Mouse (Mus musculus) heart, adult 2 months (tissue): ENCODE results near the gene Tex33. TPM values are rescaled to one million over a fixed set of nuclear protein-coding genes. Genes with fewer than 3 reads are reported as not detected.
A peak's percentile ranks its signal among the peaks of the same experiment; 100 is the strongest.

Experiments used
- DNase-seq, 2 experiments: peaks; one replicate each; pipeline ENCODE4 v3.0.0; 2021
- H3K27ac ChIP-seq: fragments of 200-600 bp; 2 replicates; pipeline ENCODE4 v1.8.1; 2022
- H3K27me3 ChIP-seq: fragments of 200-500 bp; 2 replicates; pipeline ENCODE4 v1.6.1; 2012; ENCODE audit warnings: mild to moderate bottlenecking, low read length, inconsistent platforms, mixed read lengths; ENCODE audit not compliant: control insufficient read depth, insufficient read depth
- H3K36me3 ChIP-seq: fragments of 200-500 bp; 2 replicates; pipeline ENCODE4 v1.6.1; 2012; ENCODE audit warnings: low read length, inconsistent platforms; ENCODE audit not compliant: control insufficient read depth, insufficient read depth
- H3K4me1 ChIP-seq: fragments of 200-500 bp; 2 replicates; pipeline ENCODE4 v1.6.1; 2011; ENCODE audit warnings: low read length; ENCODE audit not compliant: control insufficient read depth, insufficient read depth
- H3K4me3 ChIP-seq: fragments of 200-600 bp; 2 replicates; pipeline ENCODE4 v1.8.1; 2022
- H3K79me2 ChIP-seq: fragments of 200-500 bp; replicated peaks from 2 replicates; pipeline ENCODE4 v1.6.1; 2012; ENCODE audit warnings: mild to moderate bottlenecking, inconsistent platforms, low read length, moderate library complexity, mixed read lengths; ENCODE audit not compliant: control insufficient read depth, insufficient read depth
- H3K9ac ChIP-seq: fragments of 200-500 bp; 2 replicates; pipeline ENCODE4 v1.6.1; 2012; ENCODE audit warnings: low read depth, mild to moderate bottlenecking, control low read depth, inconsistent platforms, low read length, mixed read lengths
- CTCF ChIP-seq: fragments of 200-600 bp; IDR thresholded peaks from 2 replicates; pipeline ENCODE4 v1.8.1; 2022; ENCODE audit warnings: antibody characterized with exemption, mild to moderate bottlenecking, moderate library complexity
- EP300 ChIP-seq: fragments of 200-500 bp; IDR thresholded peaks from 2 replicates; pipeline ENCODE4 v1.6.1; 2011; ENCODE audit warnings: low read depth, low read length, control low read depth; ENCODE audit not compliant: insufficient read depth
- POLR2A ChIP-seq: fragments of 200-500 bp; IDR thresholded peaks from 2 replicates; pipeline ENCODE4 v1.6.1; 2011; ENCODE audit warnings: mild to moderate bottlenecking, low read depth, low read length, control low read depth; ENCODE audit not compliant: insufficient read depth
- WGBS: fragments of 180-500 bp; shearing (Covaris S2); methylation state at CpG from one replicate; pipeline ENCODE4 v1.1.7; 2018; 5-methylcytosine and 5-hydroxymethylcytosine counted together
- intact Hi-C: fragments of 180-260 bp; cut with DNase I; formaldehyde crosslinking; loops from one replicate; pipeline ENCODE4 v1.15.1; 2025
- polyA plus RNA-seq: library from polyadenylated mRNA; depleted of rRNA; stranded (reverse); fragments of >200 nt; gene quantifications from 2 replicates; pipeline ENCODE4 v1.2.3, GENCODE M21; 2012
- total RNA-seq, 2 experiments: library from RNA; stranded (reverse); gene quantifications; 2 replicates each; pipeline ENCODE4 v1.2.3; 2021

Tex33 gene
- total and polyA plus RNA-seq, 3 experiments, result 0.43 TPM; not detected in 2

DNA sequence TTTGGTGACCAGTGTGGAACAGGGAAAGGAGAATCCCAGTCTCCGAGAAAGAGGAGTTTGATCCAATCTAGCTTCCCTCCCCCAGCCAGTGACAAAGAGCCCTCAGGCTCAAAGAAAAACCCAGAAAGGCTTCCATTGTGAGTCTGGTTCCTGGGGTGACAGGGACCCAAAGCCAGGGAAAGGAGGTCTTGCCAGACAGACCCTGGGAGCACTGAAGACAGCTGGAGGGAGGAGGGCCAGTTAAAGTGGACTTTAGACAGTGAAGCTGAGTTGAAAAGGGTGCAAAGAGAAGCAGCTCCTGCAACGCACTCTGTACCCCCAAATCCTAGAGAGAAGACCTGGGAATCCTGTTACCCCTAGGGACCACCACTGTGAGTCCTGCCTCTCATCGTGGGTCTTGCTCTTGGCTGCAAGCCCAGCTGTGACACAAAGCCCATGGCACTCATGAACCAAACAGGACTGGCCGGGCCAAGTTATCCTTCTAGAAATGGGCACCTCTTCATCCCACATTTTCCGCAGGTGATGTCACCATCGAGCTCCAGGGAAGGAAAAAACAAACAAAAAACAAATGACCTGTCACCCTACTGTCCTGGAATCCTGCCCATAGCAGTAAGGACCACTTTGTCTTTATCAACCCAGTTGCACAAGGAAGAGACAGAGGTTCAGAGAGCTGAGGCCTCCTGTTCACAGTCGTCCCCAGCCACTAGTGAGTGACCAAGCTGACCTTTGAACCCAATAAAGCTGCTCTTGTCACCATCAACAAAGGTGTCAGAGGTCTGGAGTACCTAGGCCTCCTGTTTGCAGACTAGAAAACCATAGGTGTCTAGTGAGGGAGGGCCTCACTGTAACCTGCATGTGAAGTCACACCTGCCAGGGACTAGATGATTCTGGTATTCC is 11.2 kb downstream of the Tex33 start:
- H3K27me3 ChIP-seq, result no peaks in the 10 kb centered on the region
- WGBS, result 53% methylated on average over 7 of the region's 7 CpGs
- H3K4me3 ChIP-seq, result no peak overlapping the region
- H3K79me2 ChIP-seq, result no peaks in the 10 kb centered on the region
- H3K36me3 ChIP-seq, result no peaks in the 10 kb centered on the region
- no peak for DNase-seq
- no peak overlapping the region for H3K27ac ChIP-seq
- no peak overlapping the region for H3K9ac ChIP-seq
- H3K4me1 ChIP-seq, result peaks cover 1% of the 10 kb centered on the region; the same call in 1 of the 2 replicates
- TF ChIP-seq POLR2A, result no peak
- TF ChIP-seq CTCF, result no peak
- no peak for TF ChIP-seq EP300
- intact Hi-C loops, result no loop called here

DNA sequence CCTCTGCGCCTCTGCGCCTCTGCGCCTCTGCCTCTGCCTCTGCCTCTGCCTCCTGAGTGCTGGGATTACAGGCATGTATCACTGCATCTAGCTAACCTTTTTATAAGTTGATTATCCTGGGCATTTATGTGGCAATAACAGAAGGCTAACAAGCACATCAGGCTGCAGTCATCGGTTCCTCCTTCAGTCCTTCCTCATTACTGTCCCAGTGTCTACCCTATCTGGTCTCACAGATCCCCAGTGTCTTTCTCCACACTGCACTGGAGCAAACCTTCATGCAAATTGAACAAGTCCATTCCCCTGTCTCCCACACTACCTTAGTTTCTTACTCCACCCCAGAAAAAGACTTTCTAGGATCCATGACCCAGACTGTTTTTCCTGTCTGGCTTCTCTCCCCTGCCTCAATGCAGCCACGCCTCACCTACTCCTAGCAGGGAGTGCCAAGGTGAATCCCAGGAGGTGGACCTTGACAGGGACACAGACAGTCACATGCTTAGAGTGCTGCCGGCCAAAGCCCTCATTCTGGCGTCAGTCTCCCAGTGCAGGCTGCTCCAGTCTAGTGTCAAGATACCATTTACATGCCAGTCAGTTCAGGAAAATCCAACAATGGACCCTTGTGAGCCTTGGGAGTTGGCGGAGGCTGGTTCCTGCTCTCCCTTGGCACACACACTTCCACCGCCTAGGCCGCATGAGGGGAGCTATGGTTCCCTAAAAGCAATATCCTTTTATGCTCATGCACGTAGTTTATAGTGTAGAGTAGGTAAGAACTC is 12.1 kb downstream of the Tex33 start:
- Histone ChIP-seq H3K4me3 (no peak overlapping the region), H3K4me1 (peaks cover 1% of the 10 kb centered on the region; the same call in 1 of the 2 replicates), H3K9ac (no peak overlapping the region), H3K79me2 (no peaks in the 10 kb centered on the region), H3K27me3 (no peaks in the 10 kb centered on the region), H3K36me3 (no peaks in the 10 kb centered on the region), H3K27ac (no peak overlapping the region)
- TF ChIP-seq POLR2A (no peak), CTCF (no peak), EP300 (0 out of 2 replicates have a peak, but pooled peaks have one; percentile 56)
- DNase-seq, result peak; percentile 34 to 53
- intact Hi-C loops, result no loop called here
- 53% methylated on average over 11 of the region's 11 CpGs for WGBS

- WGBS, result 86% methylated on average over 4 of the region's 4 CpGs
- Histone ChIP-seq H3K27ac (no peak overlapping the region), H3K79me2 (no peaks in the 10 kb centered on the region), H3K4me3 (no peak overlapping the region), H3K9ac (no peak overlapping the region), H3K36me3 (no peaks in the 10 kb centered on the region), H3K27me3 (no peaks in the 10 kb centered on the region), H3K4me1 (peaks cover 1% of the 10 kb centered on the region; the same call in 1 of the 2 replicates)
- no peak for DNase-seq
- TF ChIP-seq EP300 (no peak), CTCF (no peak), POLR2A (no peak)
- intact Hi-C loops, result no loop called here
Observed at GRCm38 (mm10) chr15:78382115-78382514, 13.6 kb downstream of the Tex33 start.

- Histone ChIP-seq H3K4me3 (no peak overlapping the region), H3K27ac (no peak overlapping the region), H3K36me3 (no peaks in the 10 kb centered on the region), H3K9ac (no peak overlapping the region), H3K4me1 (peaks cover 1% of the 10 kb centered on the region; the same call in 1 of the 2 replicates), H3K27me3 (no peaks in the 10 kb centered on the region), H3K79me2 (no peaks in the 10 kb centered on the region)
- no peak for TF ChIP-seq POLR2A
- no peak for TF ChIP-seq EP300
- TF ChIP-seq CTCF, result no peak
- WGBS, result 78% methylated on average over 4 of the region's 4 CpGs
- DNase-seq, result no peak
- intact Hi-C loops, result no loop called here
Observed at GRCm38 (mm10) chr15:78380741-78381140, 15.0 kb downstream of the Tex33 start.

DNA sequence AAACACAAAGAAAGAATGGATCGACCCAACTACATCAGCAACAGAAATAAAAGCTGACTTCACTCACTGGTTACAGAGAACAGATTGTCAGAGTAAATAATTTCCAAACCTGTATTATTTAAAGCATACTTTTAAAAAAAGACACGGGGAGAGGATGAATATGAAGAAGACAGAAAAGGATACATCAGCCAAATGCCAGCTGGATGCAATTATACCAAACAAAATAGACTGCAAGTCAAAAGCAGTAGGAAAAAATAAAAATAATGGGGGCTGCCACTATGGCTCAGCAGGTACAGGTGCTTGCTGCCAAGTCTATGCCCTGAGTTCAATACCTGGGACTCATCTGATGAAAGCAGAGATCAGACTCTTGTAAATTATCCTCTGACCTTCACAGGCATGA is 15.5 kb downstream of the Tex33 start:
- no peak overlapping the region for H3K9ac ChIP-seq

DNA sequence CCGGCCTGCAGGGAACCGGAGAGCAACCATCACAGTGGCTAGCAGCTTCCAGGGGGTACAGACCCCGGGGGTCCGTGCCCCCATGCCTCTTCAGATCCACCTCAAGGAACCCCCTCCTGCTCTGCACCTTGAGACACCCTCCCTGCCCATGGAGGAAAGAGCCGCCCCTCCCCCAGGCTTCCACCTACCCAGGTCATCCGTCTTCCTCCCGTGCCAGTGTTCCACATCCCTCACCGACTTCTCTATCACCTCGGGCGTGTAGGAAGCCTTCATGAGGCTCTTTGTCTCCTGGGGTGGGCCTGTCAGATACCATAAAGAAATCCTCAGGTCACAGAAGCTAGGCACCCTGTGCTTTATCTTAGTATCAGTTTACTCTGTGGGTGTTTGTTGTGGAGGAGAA is 17.2 kb downstream of the Tex33 start:
- intact Hi-C loops, result no loop called here
- Histone ChIP-seq H3K9ac (no peak overlapping the region), H3K4me1 (no peaks in the 10 kb centered on the region), H3K27ac (no peak overlapping the region), H3K36me3 (no peaks in the 10 kb centered on the region), H3K4me3 (no peak overlapping the region), H3K27me3 (no peaks in the 10 kb centered on the region), H3K79me2 (no peaks in the 10 kb centered on the region)
- TF ChIP-seq POLR2A (no peak), CTCF (no peak), EP300 (no peak)
- DNase-seq, result no peak
- 67% methylated on average over 10 of the region's 10 CpGs for WGBS

More for the DNA sequence above, 15.5 kb downstream of the Tex33 start:
- Histone ChIP-seq H3K79me2 (no peaks in the 10 kb centered on the region), H3K4me3 (no peak overlapping the region), H3K27me3 (no peaks in the 10 kb centered on the region), H3K36me3 (no peaks in the 10 kb centered on the region), H3K27ac (no peak overlapping the region), H3K4me1 (peaks cover 1% of the 10 kb centered on the region; the same call in 1 of the 2 replicates)
- TF ChIP-seq EP300, result no peak
- no peak for TF ChIP-seq POLR2A
- no peak for TF ChIP-seq CTCF
- intact Hi-C loops, result no loop called here
- no peak for DNase-seq
- 76% methylated on average over 2 of the region's 2 CpGs for WGBS
